Mouse (Mus musculus) frontal cortex, postnatal 36 days (tissue): ENCODE measurements around the gene Cad.

Experiments
- DNase-seq, 2 experiments: peaks; one replicate each; pipeline ENCODE4 v3.0.0; 2022; ENCODE audit warnings: low spot score in 2 of 2

Gene Cad

DNA sequence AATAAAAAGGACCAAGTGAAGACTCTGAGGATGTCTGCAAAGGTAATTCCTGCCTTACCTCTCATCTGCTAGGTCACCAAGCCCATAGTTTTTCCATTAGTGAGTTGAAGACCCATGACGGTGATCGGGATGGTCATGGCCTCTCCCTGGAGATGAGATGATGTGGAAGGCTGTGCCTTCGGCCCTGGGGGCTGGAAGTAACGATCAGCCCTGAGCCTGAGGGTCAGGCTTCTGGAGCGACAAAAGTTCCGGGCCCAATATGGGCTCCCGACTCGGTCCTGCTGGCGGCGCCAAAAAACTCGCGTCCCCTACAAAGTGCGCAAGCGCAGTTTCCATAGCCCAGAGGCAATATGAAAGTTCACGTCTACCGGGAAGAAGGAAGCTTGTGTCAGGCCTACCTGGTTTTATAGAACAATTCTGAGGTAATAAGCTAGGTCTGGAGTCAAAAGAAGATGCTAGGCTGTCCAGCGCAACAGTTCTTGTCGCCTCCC, 53.5 kb downstream of the Cad start, which contains the start of gene Slc30a3:
Slc30a3 (minus strand) TSS at position 238 of the 491 bp plus-strand sequence.
- no peak for DNase-seq

DNA sequence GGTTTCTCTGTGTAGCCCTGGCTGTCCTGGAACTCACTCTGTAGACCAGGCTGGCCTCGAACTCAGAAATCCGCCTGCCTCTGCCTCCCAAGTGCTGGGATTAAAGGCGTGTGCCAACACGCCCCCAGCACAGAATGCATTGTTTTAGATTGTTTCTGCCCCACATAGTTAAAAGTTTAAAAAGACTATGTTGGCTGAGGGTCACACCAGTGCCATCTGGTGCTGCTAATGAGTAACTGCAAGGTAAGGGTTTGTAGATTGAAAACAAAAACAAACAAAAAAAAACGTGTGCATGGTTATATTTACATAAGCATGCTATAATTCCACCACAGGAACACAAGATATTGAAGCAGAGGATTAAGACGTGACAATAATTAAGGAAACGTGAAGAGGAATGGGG, 56.2 kb downstream of the Cad start:
- no peak for DNase-seq

DNA sequence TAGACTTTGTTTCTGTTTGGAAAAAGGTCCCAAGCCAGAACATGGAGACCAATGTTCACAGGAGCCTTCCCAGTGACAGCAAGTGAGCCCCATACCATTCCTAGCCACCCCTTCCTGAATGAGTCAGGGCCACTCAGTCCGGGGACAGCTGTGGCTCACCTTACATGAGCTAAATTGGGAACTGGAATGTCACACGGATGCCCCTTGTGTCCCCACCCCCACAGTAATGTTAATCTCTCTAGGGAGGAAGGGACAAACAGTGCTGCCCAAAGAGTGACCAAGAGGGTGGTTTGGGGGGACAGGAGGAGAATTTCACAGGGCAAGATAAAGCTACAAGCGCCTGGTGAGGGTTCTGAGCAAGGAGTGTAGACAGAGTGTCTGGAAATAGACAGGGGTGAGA, 61.8 kb downstream of the Cad start, which contains the start of gene Trim54:
Trim54 (plus strand) TSS at position 359 of the 400 bp plus-strand sequence.
- no peak for DNase-seq

DNA sequence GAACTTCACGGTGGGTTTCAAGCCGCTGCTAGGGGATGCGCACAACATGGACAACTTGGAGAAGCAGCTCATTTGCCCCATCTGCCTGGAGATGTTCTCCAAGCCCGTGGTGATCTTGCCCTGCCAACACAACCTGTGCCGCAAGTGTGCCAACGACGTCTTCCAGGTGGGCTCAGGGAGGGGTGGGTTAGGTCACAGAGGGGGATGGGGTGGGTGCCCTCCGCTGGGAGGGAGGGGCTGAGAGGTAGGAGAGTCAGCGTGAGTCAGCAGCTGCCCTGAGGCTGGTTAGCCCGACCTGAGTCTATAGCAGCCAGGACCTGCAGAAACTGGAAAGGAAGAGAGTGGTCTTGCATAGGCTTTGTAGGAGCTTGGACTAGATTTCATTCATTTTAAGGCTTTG, 62.3 kb downstream of the Cad start:
- DNase-seq: no peak

DNA sequence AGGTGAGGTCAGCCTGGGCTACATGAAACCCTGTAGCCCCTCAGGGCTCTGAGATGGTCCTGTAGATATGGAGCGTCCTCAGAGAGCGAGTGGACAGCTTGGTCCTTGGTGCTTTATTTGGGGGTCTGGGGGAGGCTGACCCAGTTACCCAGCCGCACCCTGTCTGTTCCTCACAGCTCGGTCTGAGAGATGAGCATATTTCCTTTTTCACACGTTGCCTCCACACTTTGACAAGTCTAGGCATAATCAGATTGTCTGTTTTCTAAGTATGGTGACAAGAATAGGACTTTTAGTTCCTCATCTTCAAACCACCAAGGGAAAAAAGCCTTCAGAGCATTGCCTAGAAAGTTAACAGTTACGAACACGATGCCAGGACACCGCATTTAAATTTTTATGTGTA, 66.5 kb downstream of the Cad start:
- peak; percentile 45 to 68 for DNase-seq

DNA sequence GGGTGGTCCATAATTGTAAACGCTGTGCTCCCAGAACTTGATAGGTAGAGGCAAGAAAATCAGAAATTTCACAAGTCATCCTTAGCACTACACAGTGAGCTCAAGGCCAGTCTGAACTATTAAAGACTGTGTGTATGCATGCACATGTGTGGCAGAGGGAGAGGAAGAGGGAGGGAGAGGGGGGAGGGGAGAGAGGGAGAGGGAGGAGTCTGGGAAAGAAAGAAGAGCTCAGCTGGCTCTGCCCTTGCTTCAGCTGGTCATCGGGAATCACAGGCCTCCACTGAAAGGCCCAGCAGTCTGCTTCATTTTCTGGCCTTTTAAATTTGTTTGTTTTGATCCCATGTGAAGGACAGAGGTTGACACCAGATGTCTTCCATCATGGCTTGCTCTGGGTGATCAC, 68.9 kb downstream of the Cad start:
- DNase-seq: no peak

DNA sequence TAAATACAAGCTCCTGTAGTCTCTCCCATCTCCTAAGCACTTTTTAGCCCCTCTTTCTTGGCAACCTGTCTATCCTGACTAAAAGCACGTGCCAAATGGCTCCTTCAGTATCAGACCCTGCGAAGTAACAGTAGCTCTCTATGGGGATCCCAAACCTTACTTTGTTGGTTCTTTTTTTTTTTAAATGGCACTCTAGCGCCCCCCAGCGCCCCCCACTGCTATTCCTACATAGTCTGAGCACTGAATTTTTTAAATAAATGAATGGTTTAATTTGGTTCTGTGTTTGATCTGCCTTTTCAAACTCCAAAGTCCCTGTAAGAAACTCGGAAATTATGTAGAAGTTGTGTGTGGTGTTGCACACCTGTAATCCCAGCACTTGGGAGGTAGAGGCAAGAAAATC, 71.5 kb downstream of the Cad start:
- no peak for DNase-seq
